7 mouse cellular contexts compared by ENCODE assay signal in genomic region chr8:119791804-119792704, GRCm38 (mm10). TPM values are rescaled to one million over a fixed set of nuclear protein-coding genes. Genes with fewer than 3 reads are reported as not detected.
A peak's percentile ranks its signal among the peaks of the same experiment; 100 is the strongest.
DNase-seq lines count a peak whose midpoint lies in the region; ATAC-seq and TF ChIP-seq lines count a peak whose summit lies in the region.

No protein-coding gene starts in this region.

- no peak overlapping the region for H3K4me2 ChIP-seq in heart, embryonic 13.5 days
- no peak overlapping the region for H3K4me2 ChIP-seq in kidney, embryonic 16.5 days (replicated peaks; ENCODE audit: low read depth, low read length)
- no peak overlapping the region for H3K4me2 ChIP-seq in stomach, postnatal 0 days (replicated peaks; ENCODE audit: low read depth)

- H3K4me1 ChIP-seq in heart, embryonic 13.5 days = peaks cover 17% of the 10 kb centered on the region
- H3K4me1 ChIP-seq in kidney, embryonic 16.5 days (ENCODE audit: insufficient read depth, low read length) = peaks cover 21% of the 10 kb centered on the region
- 0 out of 2 replicates have a peak, but pooled peaks cover 2% of the 10 kb centered on the region for H3K4me1 ChIP-seq in stomach, postnatal 0 days (replicated peaks; ENCODE audit: control insufficient read depth, insufficient read depth)

- 0 out of 2 replicates have a peak, but pooled peaks have one; percentile 8 for ATAC-seq in heart, embryonic 13.5 days (ENCODE audit: extremely low read depth, insufficient number of reproducible peaks, low FRiP score, low TSS enrichment)
- peak; percentile 67 for ATAC-seq in kidney, embryonic 16.5 days (ENCODE audit: low FRiP score, low TSS enrichment)
- ATAC-seq in stomach, postnatal 0 days (ENCODE audit: low FRiP score, low TSS enrichment) = peak; percentile 59

- 34% methylated on average over 16 of the region's 16 CpGs for WGBS in heart, embryonic 13.5 days
- WGBS in kidney, embryonic 16.5 days = 34% methylated on average over 16 of the region's 16 CpGs
- WGBS in macrophage (ENCODE audit: missing documents) = 73% methylated on average over 16 of the region's 16 CpGs
- 38% methylated on average over 16 of the region's 16 CpGs for WGBS in stomach, postnatal 0 days

- no peaks in the 10 kb centered on the region for H3K36me3 ChIP-seq in heart, embryonic 13.5 days
- H3K36me3 ChIP-seq in kidney, embryonic 16.5 days (ENCODE audit: insufficient read depth, low read length) = no peaks in the 10 kb centered on the region
- no peaks in the 10 kb centered on the region for H3K36me3 ChIP-seq in macrophage (ENCODE audit: inconsistent target)
- no peaks in the 10 kb centered on the region for H3K36me3 ChIP-seq in stomach, postnatal 0 days (ENCODE audit: control insufficient read depth, insufficient read depth, low read length)

- no peak overlapping the region for H3K9ac ChIP-seq in heart, embryonic 13.5 days
- no peak overlapping the region; the same call in 1 of the 2 replicates for H3K9ac ChIP-seq in kidney, embryonic 16.5 days (replicated peaks; ENCODE audit: low read length)
- no peak overlapping the region for H3K9ac ChIP-seq in stomach, postnatal 0 days (ENCODE audit: low read length)

- H3K9me3 ChIP-seq in heart, embryonic 13.5 days = no peaks in the 10 kb centered on the region
- H3K9me3 ChIP-seq in kidney, embryonic 16.5 days (ENCODE audit: low read length) = no peaks in the 10 kb centered on the region
- H3K9me3 ChIP-seq in stomach, postnatal 0 days (ENCODE audit: control insufficient read depth, low read length) = no peaks in the 10 kb centered on the region

- no peak for TF ChIP-seq CTCF in stomach, postnatal 0 days (IDR thresholded peaks at IDR 0.05; ENCODE audit: low read depth)

- H3K4me3 ChIP-seq in heart, embryonic 13.5 days = no peak overlapping the region
- H3K4me3 ChIP-seq in kidney, embryonic 16.5 days (ENCODE audit: low read length) = no peak overlapping the region
- H3K4me3 ChIP-seq in macrophage (ENCODE audit: inconsistent target) = no peak overlapping the region
- H3K4me3 ChIP-seq in stomach, postnatal 0 days (ENCODE audit: low read depth, low read length) = no peak overlapping the region

- no peak for TF ChIP-seq EP300 in stomach, postnatal 0 days (optimal IDR thresholded peaks at IDR 0.05)

- DNase-seq in MN1 (ENCODE audit: low spot score) = peak; percentile 63
- peak; percentile 81 to 90 for DNase-seq in adrenal gland, adult (ENCODE audit: inconsistent age in 2 of 2, low spot score in 1 of 2)
- peak; percentile 71 for DNase-seq in stomach, postnatal 0 days (ENCODE audit: low spot score)
- DNase-seq in gastrocnemius, postnatal 36 days = no peak

- H3K79me2 ChIP-seq in macrophage (ENCODE audit: inconsistent target) = no peaks in the 10 kb centered on the region

- H3K27ac ChIP-seq in heart, embryonic 13.5 days (replicated peaks) = peak overlapping the region; percentile 36; the same call in 1 of the 2 replicates
- H3K27ac ChIP-seq in kidney, embryonic 16.5 days (ENCODE audit: low read length) = peak overlapping the region; percentile 83
- H3K27ac ChIP-seq in macrophage = 0 out of 2 replicates have a peak overlapping the region, but pooled peaks have one; percentile 12
- H3K27ac ChIP-seq in stomach, postnatal 0 days (replicated peaks) = peak overlapping the region; percentile 80

- peaks cover 7% of the 10 kb centered on the region; the same call in 1 of the 2 replicates for H3K27me3 ChIP-seq in heart, embryonic 13.5 days (replicated peaks)
- H3K27me3 ChIP-seq in kidney, embryonic 16.5 days (ENCODE audit: insufficient read depth, low read length) = no peaks in the 10 kb centered on the region
- no peaks in the 10 kb centered on the region for H3K27me3 ChIP-seq in stomach, postnatal 0 days (ENCODE audit: control insufficient read depth, insufficient read depth, low read length)

- intact Hi-C loops in gastrocnemius, postnatal 36 days (cut with DNase I) = no loop called here

RNA-seq across cellular contexts. Expression of gene Tldc1, which starts 13.8 kb away (rescaled TPM):
- 14.3 and 14.6 TPM in 2 replicates for polyA plus RNA-seq in heart, embryonic 13.5 days (2015; fragmentation: Nextera tagmentation; extraction: Ambion mirVana)
- polyA plus RNA-seq in kidney, embryonic 16.5 days (2015; fragmentation: Nextera tagmentation; extraction: Ambion mirVana) = 16.5 and 19.7 TPM in 2 replicates
- total RNA-seq in macrophage (2018; cell fraction: chromatin; rRNA removed) = 10 to 100 TPM in 13 of 26 experiments, 1 to 10 TPM in 13; 3.9 to 19.4 (median 10.4) TPM
- total RNA-seq in macrophage (2018; cell fraction: cytosol; rRNA removed) = 10 to 100 TPM in 17 of 26 experiments, 1 to 10 TPM in 9; 4.5 to 18.2 (median 11.5) TPM
- total RNA-seq in macrophage (2018; cell fraction: nucleus; rRNA removed) = 10 to 100 TPM in 14 of 26 experiments, 1 to 10 TPM in 12; 2.6 to 19.0 (median 10.9) TPM
- polyA plus RNA-seq in macrophage (2018) = 9.6 to 10.4 TPM (median 10.1 TPM) in 3 replicates
- polyA plus RNA-seq in stomach, postnatal 0 days (2015; fragmentation: Nextera tagmentation; extraction: Ambion mirVana) = 9.1 and 10.7 TPM in 2 replicates
- total RNA-seq in gastrocnemius, postnatal 36 days (2021) = 1 to 10 TPM; 3.7 to 4.9 TPM

RNA-seq across cellular contexts. Expression of gene Cotl1, which starts 48.3 kb away (rescaled TPM):
- polyA plus RNA-seq in heart, embryonic 13.5 days (2015; fragmentation: Nextera tagmentation; extraction: Ambion mirVana) = 40.2 and 51.4 TPM in 2 replicates
- polyA plus RNA-seq in kidney, embryonic 16.5 days (2015; fragmentation: Nextera tagmentation; extraction: Ambion mirVana) = 130 and 138 TPM in 2 replicates
- 100 to 1,000 TPM in 1 of 26 experiments, 10 to 100 TPM in 24, 1 to 10 TPM in 1; 9.6 to 147 (median 49.2) TPM for total RNA-seq in macrophage (2018; cell fraction: chromatin; rRNA removed)
- total RNA-seq in macrophage (2018; cell fraction: cytosol; rRNA removed) = 100 to 1,000 TPM; 588 to 806 (median 705) TPM
- total RNA-seq in macrophage (2018; cell fraction: nucleus; rRNA removed) = 100 to 1,000 TPM in 24 of 26 experiments, 10 to 100 TPM in 2; 50.1 to 383 (median 147) TPM
- polyA plus RNA-seq in macrophage (2018) = 407 to 941 TPM (median 598 TPM) in 3 replicates
- polyA plus RNA-seq in stomach, postnatal 0 days (2015; fragmentation: Nextera tagmentation; extraction: Ambion mirVana) = 100 and 106 TPM in 2 replicates
- total RNA-seq in gastrocnemius, postnatal 36 days (2021) = 1 to 10 TPM; 4.8 to 6.6 TPM

Comparison
In these comparisons a context has a peak if more than half of its experiments do, and no peak if none do; other contexts are left out.
1. DNase-seq: peak in MN1 (single experiment), adrenal gland, adult (2 of 2) and stomach, postnatal 0 days (single experiment); none in gastrocnemius, postnatal 36 days (0 of 2).
2. ATAC-seq: peak in every context shown above with its lines; median percentile 67 in kidney, embryonic 16.5 days; 59 in stomach, postnatal 0 days; 8 in heart, embryonic 13.5 days.
3. H3K27ac ChIP-seq: peak in every context shown above with its lines; median percentile 83 in kidney, embryonic 16.5 days; 80 in stomach, postnatal 0 days; 36 in heart, embryonic 13.5 days; 12 in macrophage.